Mouse (Mus musculus): ENCODE data around the gene Ndufaf2. TPM values are rescaled to one million over a fixed set of nuclear protein-coding genes. Genes with fewer than 3 reads are reported as not detected.
A peak's percentile ranks its signal among the peaks of the same experiment; 100 is the strongest.

The Ndufaf2 gene
- polyA plus RNA-seq, 1 experiment from 2014 or later = 59.3 TPM

- H3K27ac ChIP-seq = peak overlapping the region; percentile 19; the same call in 1 of the 2 replicates
- H3K4me3 ChIP-seq = no peak overlapping the region
- H3K4me1 ChIP-seq = peaks cover 14% of the 10 kb centered on the region
- H3K9me3 ChIP-seq = no peaks in the 10 kb centered on the region
- 43% methylated on average over 16 of the region's 16 CpGs for WGBS
- ATAC-seq (ENCODE audit: insufficient number of reproducible peaks, low FRiP score, low TSS enrichment, low read depth) = no peak
- no peak overlapping the region for H3K9ac ChIP-seq
- H3K4me2 ChIP-seq = no peak overlapping the region
- H3K36me3 ChIP-seq = no peaks in the 10 kb centered on the region
- no peaks in the 10 kb centered on the region for H3K27me3 ChIP-seq
Measured at GRCm38 (mm10) chr13:107954445-107955261, 203.8 kb downstream of the Ndufaf2 start.

- H3K9me3 ChIP-seq = no peaks in the 10 kb centered on the region
- H3K4me3 ChIP-seq = no peak overlapping the region
- no peak overlapping the region for H3K4me2 ChIP-seq
- no peak overlapping the region for H3K9ac ChIP-seq
- H3K27me3 ChIP-seq = no peaks in the 10 kb centered on the region
- H3K36me3 ChIP-seq = no peaks in the 10 kb centered on the region
- peak overlapping the region; percentile 19; the same call in 1 of the 2 replicates for H3K27ac ChIP-seq
- 45% methylated on average over 9 of the region's 9 CpGs for WGBS
- ATAC-seq (ENCODE audit: insufficient number of reproducible peaks, low FRiP score, low TSS enrichment, low read depth) = no peak
- peaks cover 14% of the 10 kb centered on the region for H3K4me1 ChIP-seq
Measured at GRCm38 (mm10) chr13:107954100-107954444, 204.4 kb downstream of the Ndufaf2 start.

Other genes starting within 250 kb of the Ndufaf2 start
- 52.2 and 55.3 TPM in 2 replicates for gene Smim15, start 114.2 kb downstream of the Ndufaf2 start, polyA plus RNA-seq (2015; fragmentation: Nextera tagmentation; extraction: Ambion mirVana)
- gene Ercc8, start 108 bp upstream of the Ndufaf2 start, polyA plus RNA-seq (2015; fragmentation: Nextera tagmentation; extraction: Ambion mirVana) = 14.6 and 16.4 TPM in 2 replicates
- gene Elovl7, start 55.8 kb upstream of the Ndufaf2 start, polyA plus RNA-seq (2015; fragmentation: Nextera tagmentation; extraction: Ambion mirVana) = 21.4 and 21.7 TPM in 2 replicates
- 6.0 and 6.9 TPM in 2 replicates for gene Depdc1b, start 157.7 kb upstream of the Ndufaf2 start, polyA plus RNA-seq (2015; fragmentation: Nextera tagmentation; extraction: Ambion mirVana)

All from limb, embryonic 15.5 days (tissue).